Mouse (Mus musculus): ENCODE data around the gene Nisch. TPM values are rescaled to one million over a fixed set of nuclear protein-coding genes. Genes with fewer than 3 reads are reported as not detected.

Gene Nisch
- total RNA-seq, 2 experiments from 2014 or later: 128 to 143 TPM

- no peak for DNase-seq
- intact Hi-C loops (cut with DNase I): loop anchor here (2.0 kb wide), 1 partner anchor 65 kb away; the partner anchor contains the start of gene Nt5dc2
Measured at GRCm38 (mm10) chr14:31195521-31195920, 21.2 kb downstream of the Nisch start.

- intact Hi-C loops (cut with DNase I): loop anchor here (2.0 kb wide), 1 partner anchor 64 kb away; the partner anchor contains the start of gene Nt5dc2
- DNase-seq: peak; percentile 83 to 87
Measured at GRCm38 (mm10) chr14:31194891-31195513, 21.7 kb downstream of the Nisch start.

- intact Hi-C loops (cut with DNase I): loop anchor here (2.0 kb wide), 1 partner anchor 64 kb away; the partner anchor contains the start of gene Nt5dc2
- DNase-seq: no peak
Measured at GRCm38 (mm10) chr14:31194441-31194840, 22.3 kb downstream of the Nisch start.

- no peak for DNase-seq
- intact Hi-C loops (cut with DNase I): loop anchor here (2.0 kb wide), 1 partner anchor 63 kb away; the partner anchor contains the start of gene Nt5dc2
Measured at GRCm38 (mm10) chr14:31193791-31194190, 23.0 kb downstream of the Nisch start.

- intact Hi-C loops (cut with DNase I): no loop called here
Measured at GRCm38 (mm10) chr14:31191936-31192335, 24.8 kb downstream of the Nisch start.

GRCm38 (mm10) chr14:31189348-31189747 is 27.4 kb downstream of the Nisch start:
- intact Hi-C loops (cut with DNase I): no loop called here
- no peak for DNase-seq

More at GRCm38 (mm10) chr14:31191936-31192335, 24.8 kb downstream of the Nisch start:
- DNase-seq: no peak

- intact Hi-C loops (cut with DNase I): no loop called here
Measured at GRCm38 (mm10) chr14:31188771-31189181, 28.0 kb downstream of the Nisch start.

GRCm38 (mm10) chr14:31186656-31187055 is 30.1 kb downstream of the Nisch start:
- intact Hi-C loops (cut with DNase I): no loop called here
- DNase-seq: peak in 1 of 2 experiments; percentile 54

More at GRCm38 (mm10) chr14:31188771-31189181, 28.0 kb downstream of the Nisch start:
- no peak for DNase-seq

GRCm38 (mm10) chr14:31184195-31184594 is 32.6 kb downstream of the Nisch start:
- intact Hi-C loops (cut with DNase I): no loop called here
- no peak for DNase-seq

- intact Hi-C loops (cut with DNase I): no loop called here
- DNase-seq: no peak
Measured at GRCm38 (mm10) chr14:31183541-31183940, 33.2 kb downstream of the Nisch start.

- DNase-seq: no peak
- intact Hi-C loops (cut with DNase I): no loop called here
Measured at GRCm38 (mm10) chr14:31182786-31183290, 33.9 kb downstream of the Nisch start.

GRCm38 (mm10) chr14:31181512-31181911 is 35.2 kb downstream of the Nisch start:
- intact Hi-C loops (cut with DNase I): no loop called here
- no peak for DNase-seq

GRCm38 (mm10) chr14:31179677-31180365 is 36.9 kb downstream of the Nisch start:
- intact Hi-C loops (cut with DNase I): no loop called here
- no peak for DNase-seq

- intact Hi-C loops (cut with DNase I): no loop called here
- no peak for DNase-seq
Measured at GRCm38 (mm10) chr14:31177715-31178114, 39.0 kb downstream of the Nisch start.

GRCm38 (mm10) chr14:31177287-31177686 is 39.5 kb downstream of the Nisch start:
- intact Hi-C loops (cut with DNase I): no loop called here
- DNase-seq: no peak

- no peak for DNase-seq
- intact Hi-C loops (cut with DNase I): no loop called here
Measured at GRCm38 (mm10) chr14:31173537-31173936, 43.2 kb downstream of the Nisch start.

- no peak for DNase-seq
- intact Hi-C loops (cut with DNase I): no loop called here
Measured at GRCm38 (mm10) chr14:31172781-31173455, 43.8 kb downstream of the Nisch start.

- intact Hi-C loops (cut with DNase I): no loop called here
- DNase-seq: no peak
Measured at GRCm38 (mm10) chr14:31171821-31172220, 44.9 kb downstream of the Nisch start.

- intact Hi-C loops (cut with DNase I): no loop called here
- no peak for DNase-seq
Measured at GRCm38 (mm10) chr14:31171386-31171785, 45.4 kb downstream of the Nisch start.

- intact Hi-C loops (cut with DNase I): no loop called here
- no peak for DNase-seq
Measured at GRCm38 (mm10) chr14:31170963-31171362, 45.8 kb downstream of the Nisch start.

GRCm38 (mm10) chr14:31169508-31169907 is 47.2 kb downstream of the Nisch start:
- DNase-seq: no peak
- intact Hi-C loops (cut with DNase I): no loop called here
